Mouse (Mus musculus): ENCODE results near the gene Ubr7. TPM values are rescaled to one million over a fixed set of nuclear protein-coding genes. Genes with fewer than 3 reads are reported as not detected.

The Ubr7 gene
- polyA plus RNA-seq, 1 experiment from 2014 or later, result 16.3 TPM

DNA sequence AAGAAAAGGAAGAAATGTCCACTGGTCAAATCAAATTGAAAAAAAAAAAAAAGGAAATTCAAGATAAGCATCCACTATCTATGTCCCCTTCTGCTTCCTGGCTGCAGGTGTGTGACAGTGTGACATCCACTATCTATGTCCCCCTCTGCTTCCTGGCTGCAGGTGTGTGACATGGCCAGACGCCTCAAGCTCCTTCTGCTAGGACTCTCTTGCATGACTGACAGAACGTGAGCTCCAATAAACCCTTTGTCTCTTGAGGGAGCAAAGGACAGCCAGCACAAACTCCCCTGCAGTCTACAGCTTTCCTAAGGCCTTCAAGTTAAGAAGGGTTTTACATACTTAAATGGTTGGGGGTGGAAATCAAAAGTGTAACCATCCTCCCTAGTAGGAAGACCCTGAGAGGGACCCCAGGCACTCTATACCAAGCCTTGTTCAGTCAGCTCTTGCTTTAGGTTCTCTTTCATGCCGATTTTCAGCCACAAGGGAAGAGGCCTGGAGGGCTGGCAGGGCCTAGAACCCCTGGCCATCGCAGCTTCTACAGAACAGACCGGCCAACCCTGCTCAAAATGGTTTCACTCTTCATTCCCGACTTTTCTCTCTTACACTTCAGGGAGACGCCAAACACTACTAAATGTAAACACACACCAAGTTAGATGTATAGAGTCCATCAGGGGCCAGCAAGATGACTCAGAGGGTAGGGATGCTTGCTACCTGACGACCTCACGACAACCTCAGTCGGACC lies 42.9 kb upstream of the Ubr7 start:
- H3K4me2 ChIP-seq (replicated peaks; ENCODE audit: low read depth), result no peak overlapping the region
- H3K27me3 ChIP-seq (replicated peaks; ENCODE audit: control insufficient read depth, insufficient read depth, low read length), result no peaks in the 10 kb centered on the region
- no peaks in the 10 kb centered on the region for H3K4me1 ChIP-seq (replicated peaks; ENCODE audit: control insufficient read depth, insufficient read depth, low read length)
- TF ChIP-seq CTCF (IDR thresholded peaks at IDR 0.05; ENCODE audit: low read depth), result no peak
- WGBS, result 78% methylated on average over 10 of the region's 10 CpGs
- H3K9me3 ChIP-seq (ENCODE audit: control insufficient read depth), result no peaks in the 10 kb centered on the region
- H3K36me3 ChIP-seq (ENCODE audit: control insufficient read depth, insufficient read depth), result no peaks in the 10 kb centered on the region
- ATAC-seq, result no peak
- H3K4me3 ChIP-seq (ENCODE audit: low read depth, low read length), result no peak overlapping the region
- H3K27ac ChIP-seq (ENCODE audit: low read depth, low read length), result no peak overlapping the region
- H3K9ac ChIP-seq (ENCODE audit: low read depth, low read length), result no peak overlapping the region

DNA sequence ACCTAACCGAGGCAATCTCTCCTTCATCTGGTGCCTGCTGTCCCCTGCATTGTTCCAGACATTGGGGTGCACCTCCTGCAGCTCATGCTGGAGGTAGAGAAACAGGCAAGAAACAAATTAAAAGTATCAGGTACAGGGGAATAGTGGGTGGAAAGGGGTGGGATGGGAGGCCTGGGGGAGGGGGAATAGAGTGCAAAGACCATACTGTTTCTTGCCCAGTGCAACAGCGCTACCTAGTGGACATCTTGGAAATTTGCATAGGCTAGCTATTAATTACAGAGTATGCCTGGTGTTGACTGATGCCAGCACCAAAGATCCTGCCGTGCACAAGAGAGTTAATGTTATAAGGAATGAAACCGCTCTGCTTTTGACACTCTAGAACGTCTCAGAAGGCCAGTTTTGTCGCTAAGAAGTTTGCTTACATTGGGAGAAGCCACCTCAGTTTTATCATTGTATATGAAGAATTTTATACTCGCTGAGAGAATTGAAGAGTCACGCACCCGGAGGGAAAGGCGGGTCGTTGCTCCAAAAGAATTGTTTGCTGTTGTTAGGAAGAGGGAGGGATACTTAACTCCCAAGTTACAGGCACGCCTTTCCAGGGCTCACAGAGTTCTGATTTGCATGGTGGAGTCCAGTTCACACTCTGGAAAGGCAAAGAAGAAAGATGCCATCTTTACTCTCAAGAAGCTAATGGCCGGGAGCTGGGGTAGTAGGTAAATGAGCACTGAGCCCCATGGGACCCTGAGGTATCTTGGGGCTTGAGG lies 38.0 kb upstream of the Ubr7 start:
- WGBS, result 22% methylated on average over 13 of the region's 13 CpGs
- H3K4me2 ChIP-seq (replicated peaks; ENCODE audit: low read depth), result peak overlapping the region; percentile 28
- H3K9ac ChIP-seq (ENCODE audit: low read depth, low read length), result no peak overlapping the region
- H3K4me1 ChIP-seq (replicated peaks; ENCODE audit: control insufficient read depth, insufficient read depth, low read length), result no peaks in the 10 kb centered on the region
- no peaks in the 10 kb centered on the region for H3K27me3 ChIP-seq (replicated peaks; ENCODE audit: control insufficient read depth, insufficient read depth, low read length)
- H3K9me3 ChIP-seq (ENCODE audit: control insufficient read depth), result no peaks in the 10 kb centered on the region
- no peaks in the 10 kb centered on the region for H3K36me3 ChIP-seq (ENCODE audit: control insufficient read depth, insufficient read depth)
- TF ChIP-seq CTCF (IDR thresholded peaks at IDR 0.05; ENCODE audit: low read depth), result peak; percentile 91
- ATAC-seq, result 0 out of 2 replicates have a peak, but pooled peaks have one; percentile 40
- H3K4me3 ChIP-seq (ENCODE audit: low read depth, low read length), result no peak overlapping the region
- H3K27ac ChIP-seq (ENCODE audit: low read depth, low read length), result no peak overlapping the region

DNA sequence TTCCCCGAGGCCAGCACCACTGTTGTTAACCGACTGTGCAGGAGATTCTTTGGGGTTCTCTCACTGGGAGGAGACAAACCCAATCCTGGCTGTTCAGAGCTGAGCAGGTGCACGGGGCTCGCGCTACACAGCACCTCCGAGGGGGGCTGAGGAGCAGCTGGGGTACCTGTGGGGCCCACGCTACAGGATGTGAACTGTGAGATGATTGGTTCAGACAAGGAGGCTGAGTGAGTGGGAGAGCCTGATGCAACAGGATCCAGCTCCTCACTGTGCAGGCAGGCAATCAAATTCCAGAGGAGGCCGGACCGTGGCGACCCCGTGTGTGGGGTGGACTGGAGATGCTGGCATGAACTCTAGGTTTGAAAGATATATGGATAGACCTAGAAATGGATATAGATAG lies 35.3 kb upstream of the Ubr7 start:
- H3K4me1 ChIP-seq (replicated peaks; ENCODE audit: control insufficient read depth, insufficient read depth, low read length), result no peaks in the 10 kb centered on the region
- no peak for ATAC-seq
- H3K9me3 ChIP-seq (ENCODE audit: control insufficient read depth), result no peaks in the 10 kb centered on the region
- no peaks in the 10 kb centered on the region for H3K36me3 ChIP-seq (ENCODE audit: control insufficient read depth, insufficient read depth)
- H3K9ac ChIP-seq (ENCODE audit: low read depth, low read length), result no peak overlapping the region
- no peak overlapping the region for H3K4me2 ChIP-seq (replicated peaks; ENCODE audit: low read depth)
- H3K27ac ChIP-seq (ENCODE audit: low read depth, low read length), result no peak overlapping the region
- H3K27me3 ChIP-seq (replicated peaks; ENCODE audit: control insufficient read depth, insufficient read depth, low read length), result no peaks in the 10 kb centered on the region
- TF ChIP-seq CTCF (IDR thresholded peaks at IDR 0.05; ENCODE audit: low read depth), result no peak
- WGBS, result 67% methylated on average over 11 of the region's 11 CpGs
- H3K4me3 ChIP-seq (ENCODE audit: low read depth, low read length), result no peak overlapping the region

DNA sequence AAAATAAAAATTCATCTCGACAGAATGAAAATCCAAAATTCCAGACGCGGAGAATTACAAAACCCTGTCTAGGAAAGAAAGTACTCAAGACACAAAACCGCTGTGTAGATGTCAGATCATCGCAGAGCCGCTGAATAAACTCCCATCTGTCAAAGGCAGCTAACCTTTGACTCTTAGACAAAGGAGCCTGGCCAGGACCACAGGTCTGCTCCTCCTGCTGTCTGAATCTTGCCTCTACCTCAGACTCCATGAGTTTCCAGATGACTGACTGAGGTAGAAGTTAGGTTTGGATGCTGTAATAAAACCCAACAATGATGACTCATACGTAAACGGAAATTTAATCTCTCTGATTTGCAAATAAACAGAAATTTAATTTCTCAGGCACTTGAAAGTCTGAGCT lies 34.8 kb upstream of the Ubr7 start:
- no peak for TF ChIP-seq CTCF (IDR thresholded peaks at IDR 0.05; ENCODE audit: low read depth)
- H3K4me2 ChIP-seq (replicated peaks; ENCODE audit: low read depth), result no peak overlapping the region
- no peak overlapping the region for H3K27ac ChIP-seq (ENCODE audit: low read depth, low read length)
- H3K4me1 ChIP-seq (replicated peaks; ENCODE audit: control insufficient read depth, insufficient read depth, low read length), result no peaks in the 10 kb centered on the region
- H3K27me3 ChIP-seq (replicated peaks; ENCODE audit: control insufficient read depth, insufficient read depth, low read length), result no peaks in the 10 kb centered on the region
- H3K9me3 ChIP-seq (ENCODE audit: control insufficient read depth), result no peaks in the 10 kb centered on the region
- H3K36me3 ChIP-seq (ENCODE audit: control insufficient read depth, insufficient read depth), result no peaks in the 10 kb centered on the region
- no peak overlapping the region for H3K4me3 ChIP-seq (ENCODE audit: low read depth, low read length)
- ATAC-seq, result no peak
- no peak overlapping the region for H3K9ac ChIP-seq (ENCODE audit: low read depth, low read length)
- WGBS, result 72% methylated on average over 8 of the region's 8 CpGs

DNA sequence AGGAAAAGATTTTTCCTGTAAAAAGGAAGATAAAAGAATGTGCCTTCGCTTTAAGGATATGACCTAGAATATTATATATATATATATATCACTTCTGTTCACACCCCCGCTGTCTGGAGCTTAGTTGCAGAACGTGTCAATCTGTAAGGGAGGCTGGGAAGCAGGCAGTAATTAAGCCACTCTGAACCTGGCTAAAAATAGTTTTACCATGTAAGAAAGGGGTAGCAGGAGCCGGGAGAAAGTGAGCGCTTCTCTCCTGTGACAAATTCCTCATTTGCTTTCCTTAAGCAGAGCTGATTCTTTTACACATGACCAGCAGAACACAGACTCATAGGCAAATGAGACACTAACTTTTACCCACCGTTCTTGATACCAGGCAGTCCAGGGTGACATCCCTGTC lies 33.9 kb upstream of the Ubr7 start:
- WGBS, result 73% methylated on average over 6 of the region's 6 CpGs
- no peak overlapping the region for H3K4me3 ChIP-seq (ENCODE audit: low read depth, low read length)
- TF ChIP-seq CTCF (IDR thresholded peaks at IDR 0.05; ENCODE audit: low read depth), result no peak

DNA sequence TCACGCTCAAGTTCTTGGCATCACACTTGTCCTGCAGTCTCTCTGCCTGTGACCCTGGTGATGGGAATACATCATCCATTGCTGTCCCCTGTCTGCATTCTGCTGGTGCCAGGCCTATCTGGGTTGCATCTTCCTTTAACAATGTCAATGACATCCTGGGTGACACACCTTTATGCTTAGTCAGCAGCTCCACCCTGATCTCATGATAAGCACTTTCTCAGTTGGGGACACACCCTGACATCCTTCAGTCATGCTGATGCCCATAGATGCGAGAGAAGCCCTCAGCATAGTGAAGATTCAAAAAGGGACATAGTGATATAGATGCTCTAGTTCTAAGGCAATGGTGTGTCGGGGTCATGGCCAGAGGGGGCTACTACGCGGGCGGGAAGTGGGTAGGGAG lies 32.6 kb upstream of the Ubr7 start:
- H3K4me3 ChIP-seq (ENCODE audit: low read depth, low read length), result no peak overlapping the region
- no peak overlapping the region for H3K4me2 ChIP-seq (replicated peaks; ENCODE audit: low read depth)
- ATAC-seq, result 0 out of 2 replicates have a peak, but pooled peaks have one; percentile 12
- no peaks in the 10 kb centered on the region for H3K4me1 ChIP-seq (replicated peaks; ENCODE audit: control insufficient read depth, insufficient read depth, low read length)
- H3K27me3 ChIP-seq (replicated peaks; ENCODE audit: control insufficient read depth, insufficient read depth, low read length), result no peaks in the 10 kb centered on the region
- 86% methylated on average over 6 of the region's 6 CpGs for WGBS
- H3K36me3 ChIP-seq (ENCODE audit: control insufficient read depth, insufficient read depth), result no peaks in the 10 kb centered on the region
- H3K27ac ChIP-seq (ENCODE audit: low read depth, low read length), result no peak overlapping the region
- TF ChIP-seq CTCF (IDR thresholded peaks at IDR 0.05; ENCODE audit: low read depth), result no peak
- no peak overlapping the region for H3K9ac ChIP-seq (ENCODE audit: low read depth, low read length)
- no peaks in the 10 kb centered on the region for H3K9me3 ChIP-seq (ENCODE audit: control insufficient read depth)

More for the DNA sequence above, 33.9 kb upstream of the Ubr7 start:
- Histone ChIP-seq H3K9me3 (ENCODE audit: control insufficient read depth) (no peaks in the 10 kb centered on the region), H3K4me1 (replicated peaks; ENCODE audit: control insufficient read depth, insufficient read depth, low read length) (no peaks in the 10 kb centered on the region), H3K9ac (ENCODE audit: low read depth, low read length) (no peak overlapping the region), H3K27me3 (replicated peaks; ENCODE audit: control insufficient read depth, insufficient read depth, low read length) (no peaks in the 10 kb centered on the region), H3K36me3 (ENCODE audit: control insufficient read depth, insufficient read depth) (no peaks in the 10 kb centered on the region), H3K27ac (ENCODE audit: low read depth, low read length) (no peak overlapping the region), H3K4me2 (replicated peaks; ENCODE audit: low read depth) (no peak overlapping the region)
- ATAC-seq, result no peak
